Mouse (Mus musculus) testis, adult 2 months (tissue): ENCODE measurements at regions not wholly inside any gene's neighbourhood (a gene's known extent, or its start where the extent isn't known, plus 50 kb on each side); places are given as distances from the start of the nearest gene placed in this dataset.

ENCODE experiments used
- H3K27ac ChIP-seq: fragments of 200-500 bp; 2 replicates; pipeline ENCODE4 v1.5.1; 2012; ENCODE audit warnings: low read depth, low read length; ENCODE audit not compliant: control insufficient read depth, insufficient read depth
- H3K27me3 ChIP-seq: fragments of 200-500 bp; 2 replicates; pipeline ENCODE4 v1.6.1; 2012; ENCODE audit warnings: mild to moderate bottlenecking, low read length, moderate library complexity; ENCODE audit not compliant: control insufficient read depth, insufficient read depth
- H3K36me3 ChIP-seq: fragments of 200-500 bp; 2 replicates; pipeline ENCODE4 v1.6.1; 2012; ENCODE audit warnings: mild to moderate bottlenecking, low read length; ENCODE audit not compliant: control insufficient read depth, insufficient read depth
- H3K4me1 ChIP-seq: fragments of 200-500 bp; 2 replicates; pipeline ENCODE4 v1.6.1; 2012; ENCODE audit warnings: low read length; ENCODE audit not compliant: control insufficient read depth, insufficient read depth
- H3K4me3 ChIP-seq: fragments of 200-500 bp; 2 replicates; pipeline ENCODE4 v1.5.1; 2012; ENCODE audit warnings: low read depth, mild to moderate bottlenecking, low read length, moderate library complexity, mixed read lengths; ENCODE audit not compliant: control insufficient read depth
- CTCF ChIP-seq: fragments of 200-500 bp; IDR thresholded peaks from 2 replicates; pipeline ENCODE4 v1.5.1; 2012; ENCODE audit warnings: low read depth, mild to moderate bottlenecking, inconsistent platforms, low read length, moderate library complexity; ENCODE audit not compliant: control insufficient read depth, insufficient read depth, insufficient replicate concordance
- POLR2A ChIP-seq: fragments of 200-500 bp; IDR thresholded peaks from 2 replicates; pipeline ENCODE4 v1.6.1; 2012; ENCODE audit warnings: low read depth, mild to moderate bottlenecking, inconsistent platforms, low read length, moderate library complexity; ENCODE audit not compliant: control insufficient read depth

GRCm38 (mm10) chr2:38433736-38434135, 77.7 kb upstream of the Nek6 start:
- TF ChIP-seq CTCF (no peak), POLR2A (no peak)
- no peaks in the 10 kb centered on the region for H3K36me3 ChIP-seq
- H3K27me3 ChIP-seq, result no peaks in the 10 kb centered on the region
- H3K27ac ChIP-seq, result no peak overlapping the region
- no peak overlapping the region for H3K4me3 ChIP-seq
- no peaks in the 10 kb centered on the region for H3K4me1 ChIP-seq

GRCm38 (mm10) chr2:38436701-38437100, 74.7 kb upstream of the Nek6 start:
- H3K27me3 ChIP-seq, result no peaks in the 10 kb centered on the region
- no peak for TF ChIP-seq POLR2A
- TF ChIP-seq CTCF, result no peak
- H3K36me3 ChIP-seq, result no peaks in the 10 kb centered on the region
- H3K27ac ChIP-seq, result no peak overlapping the region
- H3K4me3 ChIP-seq, result no peak overlapping the region
- H3K4me1 ChIP-seq, result no peaks in the 10 kb centered on the region

GRCm38 (mm10) chr2:38439191-38439590, 72.3 kb upstream of the Nek6 start:
- no peak overlapping the region for H3K4me3 ChIP-seq
- no peak overlapping the region for H3K27ac ChIP-seq
- no peaks in the 10 kb centered on the region for H3K4me1 ChIP-seq
- TF ChIP-seq POLR2A (no peak), CTCF (no peak)
- H3K27me3 ChIP-seq, result no peaks in the 10 kb centered on the region
- H3K36me3 ChIP-seq, result no peaks in the 10 kb centered on the region

GRCm38 (mm10) chr2:38439973-38440372, 71.5 kb upstream of the Nek6 start:
- Histone ChIP-seq H3K36me3 (no peaks in the 10 kb centered on the region), H3K27ac (no peak overlapping the region), H3K4me3 (no peak overlapping the region), H3K4me1 (no peaks in the 10 kb centered on the region), H3K27me3 (no peaks in the 10 kb centered on the region)
- no peak for TF ChIP-seq POLR2A
- TF ChIP-seq CTCF, result no peak

GRCm38 (mm10) chr2:38449092-38449491, 62.4 kb upstream of the Nek6 start:
- TF ChIP-seq POLR2A (no peak), CTCF (no peak)
- no peaks in the 10 kb centered on the region for H3K4me1 ChIP-seq
- H3K27me3 ChIP-seq, result no peaks in the 10 kb centered on the region
- H3K36me3 ChIP-seq, result no peaks in the 10 kb centered on the region
- no peak overlapping the region for H3K4me3 ChIP-seq
- H3K27ac ChIP-seq, result no peak overlapping the region

- Histone ChIP-seq H3K36me3 (no peaks in the 10 kb centered on the region), H3K27me3 (no peaks in the 10 kb centered on the region), H3K4me1 (no peaks in the 10 kb centered on the region), H3K27ac (no peak overlapping the region), H3K4me3 (no peak overlapping the region)
- no peak for TF ChIP-seq POLR2A
- TF ChIP-seq CTCF, result no peak
These were observed 54.9 kb upstream of the Nek6 start for GRCm38 (mm10) chr2:38456571-38456970.

GRCm38 (mm10) chr2:38460367-38460766, 51.1 kb upstream of the Nek6 start:
- H3K36me3 ChIP-seq, result no peaks in the 10 kb centered on the region
- H3K27me3 ChIP-seq, result no peaks in the 10 kb centered on the region
- TF ChIP-seq POLR2A (no peak), CTCF (no peak)
- H3K4me1 ChIP-seq, result no peaks in the 10 kb centered on the region
- H3K4me3 ChIP-seq, result no peak overlapping the region
- no peak overlapping the region for H3K27ac ChIP-seq
